Mouse (Mus musculus): ENCODE results near the gene Hecw1.
"Not testable (repeated sequence)": the region's sequence is repeated elsewhere in the genome, so short reads cannot be mapped to it uniquely, and the experiment has no call there.

Gene Hecw1

DNA sequence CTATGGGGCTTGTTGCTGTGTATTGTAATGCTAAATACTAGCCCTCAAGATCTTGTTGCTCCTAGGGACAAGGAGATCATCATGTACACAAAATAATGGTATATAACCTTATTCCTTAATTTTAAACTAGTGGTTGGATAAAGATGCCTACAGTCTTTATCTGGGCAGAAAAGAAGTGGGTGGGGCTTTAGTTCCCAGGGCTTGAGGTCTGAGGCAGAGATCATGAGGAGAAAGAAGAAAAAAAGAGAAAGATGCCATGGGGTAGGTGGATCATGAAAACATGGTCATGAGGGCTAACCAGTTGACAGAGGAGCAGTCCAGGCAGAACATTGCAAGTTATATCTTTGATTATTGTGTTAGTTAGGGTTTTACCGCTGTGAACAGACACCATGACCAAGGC, 195.8 kb downstream of the Hecw1 start:
- no peak for DNase-seq

GRCm38 (mm10) chr13:14306617-14307016, 216.4 kb downstream of the Hecw1 start:
- no peak for DNase-seq

DNA sequence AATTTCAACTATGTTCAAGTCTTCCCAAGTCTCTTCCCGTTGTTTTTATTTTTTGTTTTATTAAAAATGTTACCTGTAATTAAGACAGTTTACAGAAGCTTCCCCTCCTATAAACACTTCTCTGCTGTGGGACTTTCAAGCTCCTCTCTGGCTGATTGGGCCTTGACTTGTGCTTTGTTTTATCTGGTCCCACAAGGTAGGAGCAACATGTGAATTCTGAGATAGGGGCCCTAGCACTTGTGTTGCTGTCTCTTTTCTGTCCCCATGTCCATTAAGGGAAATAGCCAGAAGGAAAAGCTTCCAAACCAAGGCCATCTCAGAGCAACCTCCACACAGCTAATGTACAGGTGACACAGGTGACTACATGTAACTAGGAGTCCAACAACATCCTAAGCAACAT, 218.9 kb downstream of the Hecw1 start:
- DNase-seq: no peak

GRCm38 (mm10) chr13:14302921-14303320, 220.1 kb downstream of the Hecw1 start:
- DNase-seq: no peak

DNA sequence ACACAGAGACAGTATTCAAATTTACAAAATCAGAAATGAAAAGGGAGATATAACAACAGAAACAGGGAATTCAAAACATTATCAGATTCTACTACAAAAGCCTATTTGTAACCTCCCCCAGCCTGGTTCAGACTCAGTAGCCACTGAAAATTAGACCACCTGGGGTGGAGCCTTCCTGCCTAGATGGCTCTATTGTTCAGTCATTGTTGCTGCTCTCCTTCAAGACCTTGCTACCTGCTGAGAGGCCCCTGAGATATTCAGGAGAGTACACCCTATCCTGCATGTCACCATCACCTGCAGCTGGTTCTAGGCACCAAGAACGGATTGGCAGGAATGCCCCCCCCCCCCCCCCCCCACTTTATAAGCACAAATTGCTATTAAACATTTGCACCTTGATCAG, 233.0 kb downstream of the Hecw1 start:
- no peak for DNase-seq

DNA sequence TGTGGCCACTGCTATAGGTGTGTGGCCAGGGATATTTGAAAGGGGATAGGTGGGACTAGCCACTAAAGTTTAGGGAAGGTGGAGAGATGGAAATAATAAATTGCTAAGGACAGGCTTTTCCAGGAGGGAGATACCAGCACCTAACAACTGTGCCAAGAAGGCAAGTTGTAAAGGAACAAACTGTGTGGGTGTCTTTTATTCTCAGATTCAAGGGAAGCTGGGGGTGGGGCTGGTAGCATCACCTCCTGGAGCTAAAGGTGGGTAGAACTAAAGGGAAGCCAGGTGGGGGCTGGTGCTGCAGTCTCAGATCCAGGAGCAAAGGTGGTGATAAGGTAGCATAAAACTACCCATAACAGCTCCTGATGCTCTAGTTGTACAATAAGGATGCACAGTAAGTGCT, 251.6 kb downstream of the Hecw1 start:
- DNase-seq: no peak

DNA sequence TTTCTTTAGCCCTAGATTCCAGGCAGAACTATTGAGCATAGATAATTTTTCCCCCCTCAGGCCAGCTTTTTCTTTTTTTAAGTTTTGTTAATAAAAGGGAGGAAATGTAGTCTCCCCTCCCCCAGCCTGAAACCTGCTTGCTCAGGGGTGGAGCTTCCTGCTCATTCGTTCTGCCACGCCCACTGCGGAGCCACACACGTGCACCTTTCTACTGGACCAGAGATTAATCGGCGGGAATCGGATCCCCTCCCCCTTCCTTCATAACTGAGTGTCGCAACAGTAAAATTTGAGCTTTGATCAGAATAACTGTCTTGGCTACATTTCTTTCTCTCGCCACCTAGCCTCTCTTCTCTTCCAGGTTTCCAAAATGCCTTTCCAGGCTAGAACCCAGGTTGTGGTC, 262.1 kb downstream of the Hecw1 start:
- not testable (repeated sequence) for DNase-seq

DNA sequence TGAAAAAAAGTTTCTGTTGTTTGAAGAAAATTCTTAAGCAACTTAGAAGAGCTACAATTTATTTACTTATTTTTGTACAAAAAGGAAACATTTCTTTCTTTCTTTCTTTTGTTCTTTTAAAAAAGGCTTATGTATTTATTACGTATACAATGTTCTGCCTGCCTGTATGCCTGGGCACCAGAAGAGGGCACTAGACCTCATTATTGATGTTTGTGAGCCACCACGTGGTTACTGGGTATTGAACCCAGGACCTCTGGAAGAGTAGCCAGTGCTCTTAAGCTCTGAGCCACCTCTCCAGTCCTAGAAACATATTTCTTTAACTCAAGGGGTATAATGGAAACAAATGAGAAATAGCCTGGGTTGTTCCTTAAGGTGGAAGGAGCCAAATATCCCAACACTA, 277.1 kb downstream of the Hecw1 start:
- DNase-seq: no peak

DNA sequence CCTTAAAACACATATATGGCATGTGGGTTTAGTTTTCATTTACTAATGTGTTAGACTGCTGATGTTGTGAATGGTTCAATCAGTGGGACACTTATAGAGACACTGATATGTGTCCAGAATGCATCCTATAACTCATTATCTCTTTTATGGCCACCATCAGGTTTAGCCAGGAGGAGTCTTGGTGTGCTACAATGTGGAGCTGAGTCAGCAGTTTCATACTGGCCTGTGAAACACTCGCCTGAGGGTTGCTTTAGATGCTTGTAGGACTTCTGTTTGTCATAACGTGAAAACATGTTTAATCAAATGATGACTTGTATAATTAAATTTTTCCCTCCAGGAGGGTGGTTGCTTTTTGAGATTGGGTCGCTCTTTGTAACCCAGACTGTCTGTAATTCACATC, 343.4 kb downstream of the Hecw1 start:
- no peak for DNase-seq

GRCm38 (mm10) chr13:14177989-14178388, 345.0 kb downstream of the Hecw1 start:
- DNase-seq: no peak
